Mouse (Mus musculus): ENCODE measurements around the gene Rasgrp2. TPM values are rescaled to one million over a fixed set of nuclear protein-coding genes. Genes with fewer than 3 reads are reported as not detected.

Gene Rasgrp2
- polyA plus RNA-seq, 1 experiment from 2014 or later, result 26.4 TPM

DNA sequence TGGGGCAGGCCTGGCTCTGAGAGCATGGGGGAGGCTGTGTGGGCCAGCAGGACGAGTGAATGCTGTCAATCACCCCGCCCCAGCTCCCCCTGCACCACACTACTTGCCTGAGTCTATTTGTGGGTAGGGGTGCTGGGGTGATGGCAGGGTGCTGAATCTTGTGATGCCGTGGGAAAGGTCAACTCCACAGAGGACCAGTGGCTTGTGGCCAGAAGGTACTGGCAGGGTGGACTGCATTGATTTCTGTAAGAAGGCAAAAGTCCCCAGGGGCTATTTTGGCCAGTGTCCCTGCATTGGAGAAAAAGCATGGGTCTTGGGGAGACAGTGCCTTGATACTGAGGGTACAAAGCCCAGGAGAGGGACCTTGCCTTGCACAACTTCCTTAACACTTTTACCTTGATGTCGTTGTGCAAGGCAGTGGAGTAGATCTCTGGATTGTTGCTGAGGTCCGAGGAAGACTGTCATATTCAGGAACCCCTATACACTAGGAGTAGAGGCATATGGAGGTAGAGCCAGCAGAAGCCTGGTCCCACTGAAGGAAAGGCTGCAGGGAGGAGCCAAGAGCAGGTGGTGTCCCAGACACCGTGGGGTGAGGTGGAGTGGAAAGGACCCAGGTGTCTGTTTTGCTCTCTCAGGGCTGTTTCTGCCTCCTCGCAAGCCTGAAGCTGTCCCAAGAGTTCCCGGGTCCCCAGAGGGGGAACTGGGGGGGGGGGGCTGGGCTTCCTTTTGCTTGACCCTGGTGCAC lies 25.2 kb downstream of the Rasgrp2 start:
- WGBS, result 68% methylated on average over 8 of the region's 8 CpGs
- Histone ChIP-seq H3K4me2 (replicated peaks) (peak overlapping the region; percentile 13; the same call in 1 of the 2 replicates), H3K36me3 (0 out of 2 replicates have a peak, but pooled peaks cover 7% of the 10 kb centered on the region), H3K9me3 (no peaks in the 10 kb centered on the region), H3K4me1 (peaks cover 74% of the 10 kb centered on the region), H3K27me3 (replicated peaks) (peaks cover 78% of the 10 kb centered on the region), H3K9ac (no peak overlapping the region), H3K27ac (no peak overlapping the region), H3K4me3 (no peak overlapping the region)
- no peak for ATAC-seq (ENCODE audit: low FRiP score, low read depth)

DNA sequence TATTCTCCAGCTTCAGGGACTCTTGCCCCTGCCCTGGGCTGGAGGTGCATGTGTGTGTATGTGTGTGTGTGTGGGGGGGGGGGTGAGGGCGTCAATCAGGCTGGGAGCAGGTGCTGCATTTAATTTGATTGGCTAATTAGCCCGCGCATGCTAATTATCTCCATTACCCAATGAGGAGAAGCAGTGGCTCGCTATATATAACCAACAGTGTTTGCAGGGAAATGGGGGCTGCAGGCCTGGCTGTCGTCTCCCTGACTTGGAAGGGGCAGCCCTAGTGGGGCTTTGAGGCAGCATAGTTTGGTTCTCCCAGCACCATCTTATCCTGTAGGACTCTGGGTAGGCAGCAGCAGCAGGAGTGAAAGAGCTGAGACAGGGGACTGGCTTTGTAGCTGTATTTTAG lies 26.5 kb downstream of the Rasgrp2 start:
- 0 out of 2 replicates have a peak overlapping the region, but pooled peaks have one; percentile 29 for H3K27ac ChIP-seq
- peak overlapping the region; percentile 13; the same call in 1 of the 2 replicates for H3K4me2 ChIP-seq (replicated peaks)
- H3K36me3 ChIP-seq, result 0 out of 2 replicates have a peak, but pooled peaks cover 7% of the 10 kb centered on the region
- no peaks in the 10 kb centered on the region for H3K9me3 ChIP-seq
- peaks cover 78% of the 10 kb centered on the region for H3K27me3 ChIP-seq (replicated peaks)
- peaks cover 67% of the 10 kb centered on the region for H3K4me1 ChIP-seq
- H3K4me3 ChIP-seq, result no peak overlapping the region
- 0 out of 2 replicates have a peak overlapping the region, but pooled peaks have one; percentile 3 for H3K9ac ChIP-seq
- WGBS, result 37% methylated on average over 5 of the region's 5 CpGs
- ATAC-seq (ENCODE audit: low FRiP score, low read depth), result peak; percentile 38; the same call in 1 of the 2 replicates

DNA sequence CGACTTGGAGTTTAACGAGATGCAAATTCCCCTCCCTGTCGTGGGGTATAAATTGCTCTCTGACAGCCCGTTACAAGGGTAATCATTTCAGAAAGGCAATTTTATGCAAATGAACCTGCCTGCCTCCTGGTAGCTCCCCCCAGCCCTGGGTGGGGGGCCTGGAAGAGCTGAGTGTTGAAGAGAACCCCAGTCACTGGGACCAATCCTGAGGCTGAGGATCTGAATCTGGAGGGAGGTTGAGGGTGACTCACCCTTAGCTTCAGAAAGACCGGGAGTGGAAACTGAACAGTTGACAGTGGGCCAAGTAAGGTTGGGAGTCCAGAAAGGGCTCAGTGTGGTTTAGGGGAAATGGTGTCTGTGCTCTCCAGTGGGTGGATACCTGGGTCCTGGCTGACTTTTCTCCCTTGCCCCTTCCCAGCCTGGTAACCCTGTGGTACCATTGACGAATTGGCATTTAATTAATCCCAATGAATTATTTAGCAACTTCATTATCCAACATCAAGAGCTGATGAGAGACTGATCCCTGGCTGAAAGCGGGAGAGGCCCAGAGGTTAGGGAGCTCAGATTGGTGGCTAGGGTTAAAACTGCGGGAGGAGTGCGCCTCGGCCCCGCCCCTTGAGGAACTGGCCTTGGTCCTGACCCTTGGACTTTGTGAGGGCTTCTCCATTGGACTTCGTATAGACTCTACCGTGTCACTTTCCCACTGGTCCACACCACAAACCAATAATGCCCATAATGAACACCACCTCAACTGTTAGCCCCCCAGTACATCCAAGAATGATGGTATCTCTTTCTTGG lies 27.8 kb downstream of the Rasgrp2 start:
- H3K4me2 ChIP-seq (replicated peaks), result peak overlapping the region; percentile 66; the same call in 1 of the 2 replicates
- 13% methylated on average over 13 of the region's 13 CpGs for WGBS

DNA sequence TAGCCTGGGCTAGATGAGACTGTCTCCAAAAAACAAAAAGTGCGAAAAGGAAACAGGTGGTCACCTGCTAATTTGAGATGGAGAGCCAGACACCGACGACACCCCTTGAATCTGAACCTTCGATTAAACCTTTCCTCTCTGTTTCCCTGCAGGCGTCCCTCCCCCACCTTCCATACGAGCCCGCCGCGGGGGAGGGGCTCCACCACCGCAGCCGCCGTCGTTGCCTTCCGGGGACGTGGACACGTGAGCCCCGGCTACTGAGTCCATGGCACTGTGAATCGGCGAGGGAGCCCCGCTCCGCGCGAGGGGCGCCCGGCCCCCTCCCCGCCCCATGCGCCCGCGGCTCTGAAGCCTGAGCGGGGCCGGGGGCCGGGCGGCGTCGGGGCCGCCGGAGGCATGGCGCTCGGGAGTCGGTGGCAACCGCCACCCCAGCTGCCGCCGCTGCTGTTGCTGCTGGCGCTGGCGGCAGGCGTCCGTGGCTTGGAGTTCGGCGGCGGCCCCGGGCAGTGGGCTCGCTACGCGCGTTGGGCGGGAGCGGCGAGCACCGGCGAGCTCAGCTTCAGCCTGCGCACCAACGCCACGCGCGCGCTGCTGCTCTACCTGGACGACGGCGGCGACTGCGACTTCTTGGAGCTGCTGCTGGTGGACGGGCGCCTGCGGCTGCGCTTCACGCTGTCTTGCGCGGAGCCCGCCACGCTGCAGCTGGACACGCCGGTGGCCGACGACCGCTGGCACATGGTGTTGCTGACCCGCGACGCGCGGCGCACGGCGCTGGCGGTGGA lies 28.7 kb downstream of the Rasgrp2 start:
- H3K9ac ChIP-seq, result peak overlapping the region; percentile 40; the same call in 1 of the 2 replicates
- peak overlapping the region; percentile 66 for H3K4me2 ChIP-seq (replicated peaks)
- 0 out of 2 replicates have a peak, but pooled peaks cover 7% of the 10 kb centered on the region for H3K36me3 ChIP-seq
- peaks cover 65% of the 10 kb centered on the region for H3K27me3 ChIP-seq (replicated peaks)
- peaks cover 53% of the 10 kb centered on the region for H3K4me1 ChIP-seq
- H3K27ac ChIP-seq, result no peak overlapping the region
- WGBS, result 1% methylated on average over 94 of the region's 94 CpGs
- peak overlapping the region; percentile 31 for H3K4me3 ChIP-seq
- no peaks in the 10 kb centered on the region for H3K9me3 ChIP-seq
- 0 out of 2 replicates have a peak, but pooled peaks have one; percentile 5 for ATAC-seq (ENCODE audit: low FRiP score, low read depth)

More for the DNA sequence above, 27.8 kb downstream of the Rasgrp2 start:
- H3K4me1 ChIP-seq, result peaks cover 58% of the 10 kb centered on the region
- H3K36me3 ChIP-seq, result 0 out of 2 replicates have a peak, but pooled peaks cover 7% of the 10 kb centered on the region
- no peak overlapping the region for H3K9ac ChIP-seq
- peaks cover 73% of the 10 kb centered on the region for H3K27me3 ChIP-seq (replicated peaks)
- H3K9me3 ChIP-seq, result no peaks in the 10 kb centered on the region
- H3K4me3 ChIP-seq, result no peak overlapping the region
- no peak for ATAC-seq (ENCODE audit: low FRiP score, low read depth)
- H3K27ac ChIP-seq, result no peak overlapping the region

DNA sequence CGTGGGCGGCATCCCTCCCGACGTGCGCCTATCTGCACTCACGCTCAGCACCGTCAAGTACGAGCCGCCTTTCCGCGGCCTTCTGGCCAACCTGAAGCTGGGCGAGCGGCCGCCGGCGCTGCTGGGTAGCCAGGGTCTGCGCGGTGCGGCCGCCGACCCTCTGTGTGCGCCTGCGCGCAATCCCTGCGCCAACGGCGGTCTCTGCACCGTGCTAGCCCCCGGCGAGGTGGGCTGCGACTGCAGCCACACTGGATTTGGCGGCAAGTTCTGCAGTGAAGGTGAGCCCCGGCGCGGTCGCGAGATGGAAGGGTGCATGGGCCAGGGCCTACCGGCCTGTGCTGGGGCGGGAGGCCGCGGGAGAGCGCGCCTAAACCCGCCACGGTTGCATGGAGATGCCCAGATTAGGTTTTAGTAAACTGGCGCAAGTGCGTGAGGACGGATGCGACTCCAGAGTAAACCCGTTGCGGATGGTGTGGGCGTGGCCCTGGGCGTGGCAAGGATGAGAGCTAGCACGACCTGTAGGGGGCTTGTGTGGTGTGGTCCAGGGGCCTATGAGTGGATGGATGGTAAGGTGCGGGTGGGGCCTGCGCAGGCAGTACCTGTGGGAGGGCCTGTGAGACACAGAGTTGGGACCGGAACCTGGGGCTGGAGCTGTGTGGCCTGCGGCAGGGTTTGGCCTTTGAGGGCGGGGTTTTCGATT lies 29.5 kb downstream of the Rasgrp2 start:
- Histone ChIP-seq H3K4me2 (replicated peaks) (peak overlapping the region; percentile 66), H3K36me3 (0 out of 2 replicates have a peak, but pooled peaks cover 7% of the 10 kb centered on the region), H3K27ac (no peak overlapping the region), H3K4me1 (peaks cover 47% of the 10 kb centered on the region), H3K9ac (peak overlapping the region; percentile 40; the same call in 1 of the 2 replicates), H3K4me3 (peak overlapping the region; percentile 31), H3K27me3 (replicated peaks) (peaks cover 58% of the 10 kb centered on the region), H3K9me3 (no peaks in the 10 kb centered on the region)
- 1% methylated on average over 60 of the region's 60 CpGs for WGBS
- ATAC-seq (ENCODE audit: low FRiP score, low read depth), result peak; percentile 32; the same call in 1 of the 2 replicates

DNA sequence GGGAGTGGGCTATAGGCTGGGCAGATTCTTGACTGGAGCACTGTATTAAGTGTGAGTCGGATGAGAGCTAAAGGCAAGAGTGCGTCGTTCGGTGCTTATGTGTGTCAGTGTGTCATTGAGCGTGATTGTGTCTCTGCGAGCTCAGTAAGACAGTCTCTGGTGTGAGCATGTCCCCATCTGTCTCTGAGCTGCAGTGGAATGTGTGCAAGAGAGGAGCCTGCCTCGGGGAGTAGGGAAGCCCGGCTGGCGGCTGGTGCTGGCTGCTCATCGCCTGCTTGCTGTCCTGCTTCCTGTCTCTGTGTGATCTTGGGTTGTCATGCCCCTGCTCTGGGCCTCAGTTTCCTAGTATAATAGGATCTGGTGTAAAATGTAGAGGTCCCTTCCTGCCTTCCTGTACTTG lies 43.9 kb downstream of the Rasgrp2 start:
- Histone ChIP-seq H3K9ac (no peak overlapping the region), H3K4me1 (peaks cover 41% of the 10 kb centered on the region), H3K4me3 (no peak overlapping the region), H3K4me2 (replicated peaks) (no peak overlapping the region), H3K27me3 (replicated peaks) (no peaks in the 10 kb centered on the region), H3K9me3 (no peaks in the 10 kb centered on the region), H3K27ac (no peak overlapping the region), H3K36me3 (no peaks in the 10 kb centered on the region)
- 74% methylated on average over 10 of the region's 10 CpGs for WGBS
- ATAC-seq (ENCODE audit: low FRiP score, low read depth), result no peak

DNA sequence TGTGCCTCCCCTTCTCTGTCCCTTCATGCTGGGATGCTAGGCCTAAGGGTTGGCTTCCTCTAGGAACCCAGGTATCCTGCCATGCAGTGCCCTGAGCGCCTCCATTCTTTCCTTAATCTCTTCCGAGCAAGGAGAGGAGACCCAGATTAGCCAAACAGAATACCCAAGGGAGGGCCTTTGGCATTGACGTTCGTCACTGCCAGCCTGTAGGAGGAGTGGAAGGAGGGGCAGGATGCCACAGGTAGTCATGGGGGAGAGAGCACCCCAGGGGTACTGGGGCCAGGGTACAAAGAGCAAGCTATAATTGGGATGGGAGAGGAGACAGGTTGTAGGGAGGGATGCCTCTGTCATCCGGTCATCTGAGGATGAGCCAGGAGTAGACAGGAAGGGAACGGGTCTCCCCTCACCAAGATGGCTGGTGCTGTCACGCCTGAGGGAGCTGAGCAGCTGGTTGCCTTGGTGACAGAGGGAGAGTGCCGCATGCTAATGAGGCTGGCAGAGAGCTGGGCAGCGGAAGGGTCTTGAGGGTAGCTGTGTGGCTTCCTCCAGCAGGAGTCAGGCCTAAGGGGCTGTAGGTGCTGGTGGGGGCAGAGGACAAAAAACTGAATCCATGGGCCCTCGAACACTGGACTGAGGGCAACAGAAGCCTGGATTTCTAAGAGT lies 46.8 kb downstream of the Rasgrp2 start:
- Histone ChIP-seq H3K27me3 (replicated peaks) (no peaks in the 10 kb centered on the region; the same call in 1 of the 2 replicates), H3K4me2 (replicated peaks) (peak overlapping the region; percentile 50), H3K27ac (peak overlapping the region; percentile 65; the same call in 1 of the 2 replicates), H3K9me3 (no peaks in the 10 kb centered on the region), H3K4me3 (peak overlapping the region; percentile 9; the same call in 1 of the 2 replicates), H3K4me1 (peaks cover 50% of the 10 kb centered on the region), H3K36me3 (0 out of 2 replicates have a peak, but pooled peaks cover 2% of the 10 kb centered on the region), H3K9ac (no peak overlapping the region)
- ATAC-seq (ENCODE audit: low FRiP score, low read depth), result peak; percentile 93
- WGBS, result 13% methylated on average over 10 of the region's 10 CpGs

DNA sequence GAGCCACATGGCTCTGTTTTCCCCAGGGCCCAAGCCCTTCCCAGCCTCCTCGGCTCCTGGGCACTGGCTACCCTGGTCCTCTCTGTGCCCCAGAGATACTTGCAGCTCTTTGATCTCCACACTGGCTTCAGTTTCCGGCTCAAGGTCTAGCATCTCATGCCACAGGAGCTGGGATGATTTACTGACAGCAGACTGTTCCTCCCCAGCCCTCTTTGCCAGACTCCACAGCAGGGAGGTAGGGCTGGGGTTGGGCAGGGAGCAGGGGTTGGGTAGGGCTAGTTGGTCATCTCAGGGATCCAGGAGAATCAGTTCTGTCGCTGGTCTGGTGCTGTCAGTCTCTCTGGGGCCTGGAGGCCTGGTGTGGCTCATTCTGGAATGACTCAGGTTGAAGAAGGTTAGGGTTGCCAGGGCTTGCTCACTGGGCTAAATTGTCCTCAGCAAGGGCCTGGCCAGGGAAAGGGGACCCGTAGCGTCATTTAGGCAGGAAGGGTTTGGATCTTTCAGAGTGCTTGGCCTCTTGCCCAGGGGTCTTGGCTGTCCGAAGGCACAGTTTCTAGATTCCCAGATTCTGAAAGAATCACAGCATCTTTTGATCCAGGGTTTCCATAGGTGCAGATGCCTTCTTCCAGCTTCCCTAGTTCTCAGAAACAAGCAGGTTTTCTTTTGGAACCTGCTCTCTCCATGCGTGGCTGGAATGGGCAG lies 47.7 kb downstream of the Rasgrp2 start:
- Histone ChIP-seq H3K27me3 (replicated peaks) (no peaks in the 10 kb centered on the region; the same call in 1 of the 2 replicates), H3K9me3 (no peaks in the 10 kb centered on the region), H3K27ac (peak overlapping the region; percentile 65; the same call in 1 of the 2 replicates), H3K4me3 (no peak overlapping the region), H3K4me1 (peaks cover 55% of the 10 kb centered on the region), H3K4me2 (replicated peaks) (peak overlapping the region; percentile 50), H3K9ac (no peak overlapping the region), H3K36me3 (0 out of 2 replicates have a peak, but pooled peaks cover 2% of the 10 kb centered on the region)
- WGBS, result 59% methylated on average over 7 of the region's 7 CpGs
- 0 out of 2 replicates have a peak, but pooled peaks have one; percentile 18 for ATAC-seq (ENCODE audit: low FRiP score, low read depth)

DNA sequence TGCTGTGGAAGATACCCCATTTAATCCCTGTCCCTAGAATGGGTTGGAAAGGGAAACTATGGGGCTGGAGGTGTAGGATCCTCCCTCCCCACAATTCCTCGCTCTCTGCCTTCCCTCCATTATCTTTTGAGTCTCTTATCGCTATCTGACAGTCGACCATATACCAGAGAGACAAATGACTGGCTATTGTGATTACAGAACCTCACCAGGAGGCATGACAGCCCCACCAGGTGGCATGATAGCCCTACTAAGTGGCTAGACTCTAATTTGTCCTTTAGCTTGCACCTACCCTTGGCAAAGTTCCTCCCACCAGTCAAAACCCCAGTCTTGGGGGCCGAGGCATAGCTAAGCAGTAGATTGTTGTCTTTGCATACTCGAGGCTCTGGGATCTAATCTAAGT lies 49.6 kb downstream of the Rasgrp2 start:
- ATAC-seq (ENCODE audit: low FRiP score, low read depth), result no peak
- Histone ChIP-seq H3K27me3 (replicated peaks) (no peaks in the 10 kb centered on the region; the same call in 1 of the 2 replicates), H3K9me3 (no peaks in the 10 kb centered on the region), H3K4me1 (peaks cover 65% of the 10 kb centered on the region), H3K4me3 (no peak overlapping the region), H3K4me2 (replicated peaks) (0 out of 2 replicates have a peak overlapping the region, but pooled peaks have one; percentile 19), H3K27ac (no peak overlapping the region), H3K36me3 (0 out of 2 replicates have a peak, but pooled peaks cover 2% of the 10 kb centered on the region), H3K9ac (no peak overlapping the region)
- 46% methylated on average over 5 of the region's 5 CpGs for WGBS

DNA sequence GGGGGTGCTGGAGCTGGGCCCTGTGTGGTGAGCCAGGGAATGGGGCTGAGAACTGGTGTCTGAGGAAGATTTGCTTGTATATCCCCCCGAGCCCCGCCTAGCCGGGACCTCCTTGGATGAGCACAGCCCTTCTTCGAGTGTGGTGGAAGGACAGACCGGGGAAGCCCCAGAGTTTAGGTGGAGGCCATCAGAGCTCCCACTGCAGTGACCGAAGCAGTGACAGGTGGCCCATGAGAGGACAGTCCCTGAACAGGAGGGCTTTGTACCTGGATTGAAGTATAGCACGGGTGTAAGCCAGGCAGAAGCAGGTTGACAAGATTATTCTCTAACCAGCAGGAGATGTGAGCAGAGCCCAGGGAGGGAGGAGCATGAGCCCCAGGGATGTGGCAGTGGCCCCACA lies 50.7 kb downstream of the Rasgrp2 start:
- H3K4me3 ChIP-seq, result no peak overlapping the region
- H3K4me2 ChIP-seq (replicated peaks), result no peak overlapping the region
- peaks cover 59% of the 10 kb centered on the region for H3K4me1 ChIP-seq
- H3K9me3 ChIP-seq, result no peaks in the 10 kb centered on the region
- peaks cover 2% of the 10 kb centered on the region; the same call in 1 of the 2 replicates for H3K27me3 ChIP-seq (replicated peaks)
- H3K27ac ChIP-seq, result no peak overlapping the region
- H3K9ac ChIP-seq, result no peak overlapping the region
- ATAC-seq (ENCODE audit: low FRiP score, low read depth), result no peak
- 78% methylated on average over 7 of the region's 7 CpGs for WGBS
- H3K36me3 ChIP-seq, result 0 out of 2 replicates have a peak, but pooled peaks cover 2% of the 10 kb centered on the region
